ENCODE assay signal across 9 mouse cellular contexts in the genomic region with DNA sequence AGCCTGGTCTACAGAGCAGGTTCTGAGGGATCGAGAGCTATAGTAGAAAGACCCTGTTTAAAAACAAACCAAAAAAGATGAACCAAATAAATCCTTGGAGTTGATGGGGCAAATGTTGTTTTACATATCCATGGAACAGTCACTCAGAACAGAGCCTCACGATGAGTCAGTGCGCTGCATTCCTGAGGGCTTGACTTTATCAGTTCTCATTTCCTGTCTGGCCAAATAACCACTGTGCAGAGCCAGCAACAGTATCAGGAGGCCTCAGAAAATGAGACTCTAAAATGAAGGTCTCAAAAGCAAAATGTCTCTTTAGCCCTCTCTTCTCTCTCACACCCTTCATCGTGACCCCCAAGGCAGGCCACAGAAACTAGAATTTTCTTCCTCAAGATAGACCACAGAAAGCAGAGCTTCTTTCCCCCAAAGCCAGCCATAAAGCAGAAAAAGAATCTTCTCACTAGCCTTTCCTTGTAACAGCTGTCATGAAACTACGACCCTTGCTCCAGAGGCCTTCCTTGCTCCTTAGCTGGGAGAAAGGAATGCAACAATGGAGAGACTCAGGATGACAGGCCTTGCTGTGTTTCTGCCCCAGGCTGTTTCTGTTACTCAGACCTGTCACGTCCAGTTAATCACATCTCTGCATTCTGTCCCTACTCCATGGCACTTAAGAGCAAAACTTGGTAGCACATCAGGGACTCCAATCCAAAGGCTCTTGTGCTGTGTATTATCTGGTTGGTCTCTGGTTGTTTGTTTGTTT. TPM values are rescaled to one million over a fixed set of nuclear protein-coding genes. Genes with fewer than 3 reads are reported as not detected.
DNase-seq lines count a peak whose midpoint lies in the region; ATAC-seq and TF ChIP-seq lines count a peak whose summit lies in the region.
"Had no signal": no experiment of that assay in that cellular context is flagged by ENCODE, and none has a peak within 500 bp of the region (broad histone marks: within the 10 kb centered on the region; RNA-seq: fewer than 3 reads in every experiment).

No protein-coding gene starts in this region.

- no peak for ATAC-seq in midbrain, embryonic 13.5 days
- ATAC-seq in midbrain, embryonic 14.5 days (ENCODE audit: low FRiP score, low TSS enrichment): no peak
- no peak for ATAC-seq in forebrain, embryonic 16.5 days
- no peak for ATAC-seq in midbrain, embryonic 15.5 days (replicated peaks)

- H3K36me3 ChIP-seq in midbrain, embryonic 13.5 days: no peaks in the 10 kb centered on the region
- no peaks in the 10 kb centered on the region for H3K36me3 ChIP-seq in midbrain, embryonic 14.5 days (ENCODE audit: control insufficient read depth, insufficient read depth, low read length)
- no peaks in the 10 kb centered on the region for H3K36me3 ChIP-seq in small intestine, adult 2 months (ENCODE audit: control insufficient read depth, insufficient read depth, low read length)
- no peaks in the 10 kb centered on the region for H3K36me3 ChIP-seq in forebrain, embryonic 16.5 days (ENCODE audit: control insufficient read depth, insufficient read depth)
- H3K36me3 ChIP-seq in midbrain, embryonic 15.5 days (replicated peaks): no peaks in the 10 kb centered on the region

- no peak for TF ChIP-seq CTCF in small intestine, adult 2 months (IDR thresholded peaks at IDR 0.05; ENCODE audit: extremely low read depth, insufficient read length, insufficient replicate concordance, low read depth, low read length)

- 0 out of 2 replicates have a peak overlapping the region, but pooled peaks have one; percentile 16 for H3K9ac ChIP-seq in midbrain, embryonic 13.5 days (replicated peaks)
- no peak overlapping the region for H3K9ac ChIP-seq in midbrain, embryonic 14.5 days (replicated peaks; ENCODE audit: low read length)
- H3K9ac ChIP-seq in forebrain, embryonic 16.5 days (replicated peaks; ENCODE audit: low read depth, low read length): no peak overlapping the region
- H3K9ac ChIP-seq in midbrain, embryonic 15.5 days: no peak overlapping the region

- 68% methylated on average over 6 of the region's 6 CpGs for WGBS in midbrain, embryonic 13.5 days
- 70% methylated on average over 6 of the region's 6 CpGs for WGBS in midbrain, embryonic 14.5 days
- 56% methylated on average over 6 of the region's 6 CpGs for WGBS in small intestine, adult 2 months
- 71% methylated on average over 6 of the region's 6 CpGs for WGBS in forebrain, embryonic 16.5 days
- WGBS in midbrain, embryonic 15.5 days: 67% methylated on average over 6 of the region's 6 CpGs

- H3K27ac ChIP-seq in midbrain, embryonic 13.5 days: no peak overlapping the region
- no peak overlapping the region for H3K27ac ChIP-seq in midbrain, embryonic 14.5 days (replicated peaks; ENCODE audit: low read depth, low read length)
- H3K27ac ChIP-seq in small intestine, adult 2 months (ENCODE audit: insufficient read depth, low read depth, low read length): 0 out of 2 replicates have a peak overlapping the region, but pooled peaks have one; percentile 4
- no peak overlapping the region for H3K27ac ChIP-seq in forebrain, embryonic 16.5 days (ENCODE audit: low read length)
- no peak overlapping the region for H3K27ac ChIP-seq in midbrain, embryonic 15.5 days

- H3K4me3 ChIP-seq in midbrain, embryonic 13.5 days (replicated peaks): no peak overlapping the region
- H3K4me3 ChIP-seq in midbrain, embryonic 14.5 days (replicated peaks; ENCODE audit: low read depth, low read length): no peak overlapping the region
- no peak overlapping the region for H3K4me3 ChIP-seq in small intestine, adult 2 months (ENCODE audit: low read depth, low read length)
- no peak overlapping the region for H3K4me3 ChIP-seq in forebrain, embryonic 16.5 days (replicated peaks; ENCODE audit: low read length)
- no peak overlapping the region for H3K4me3 ChIP-seq in midbrain, embryonic 15.5 days

- intact Hi-C loops in heart, postnatal 25 days (cut with DNase I): no loop called here

- H3K4me2 ChIP-seq in midbrain, embryonic 13.5 days (replicated peaks): no peak overlapping the region
- no peak overlapping the region for H3K4me2 ChIP-seq in midbrain, embryonic 14.5 days (ENCODE audit: low read length)
- H3K4me2 ChIP-seq in forebrain, embryonic 16.5 days (ENCODE audit: low read length): no peak overlapping the region
- no peak overlapping the region for H3K4me2 ChIP-seq in midbrain, embryonic 15.5 days

- no peak for DNase-seq in midbrain, embryonic 14.5 days
- DNase-seq in embryo, embryonic 11 days: peak; percentile 23
- peak; percentile 46 for DNase-seq in heart, postnatal 25 days (ENCODE audit: low spot score)
- no peak for DNase-seq in thymus, postnatal 14 days
- DNase-seq: gastrocnemius, postnatal 14 days had no signal

- H3K27me3 ChIP-seq in midbrain, embryonic 13.5 days: 0 out of 2 replicates have a peak, but pooled peaks cover 2% of the 10 kb centered on the region
- no peaks in the 10 kb centered on the region for H3K27me3 ChIP-seq in midbrain, embryonic 14.5 days (ENCODE audit: control insufficient read depth, insufficient read depth, low read length)
- 0 out of 2 replicates have a peak, but pooled peaks cover 3% of the 10 kb centered on the region for H3K27me3 ChIP-seq in small intestine, adult 2 months (ENCODE audit: control insufficient read depth, insufficient read depth, low read length)
- H3K27me3 ChIP-seq in forebrain, embryonic 16.5 days (replicated peaks; ENCODE audit: control insufficient read depth, insufficient read depth, low read length): no peaks in the 10 kb centered on the region
- H3K27me3 ChIP-seq in midbrain, embryonic 15.5 days (replicated peaks): no peaks in the 10 kb centered on the region

- H3K9me3 ChIP-seq in midbrain, embryonic 13.5 days: no peaks in the 10 kb centered on the region
- no peaks in the 10 kb centered on the region for H3K9me3 ChIP-seq in midbrain, embryonic 14.5 days (ENCODE audit: control insufficient read depth, low read length)
- H3K9me3 ChIP-seq in forebrain, embryonic 16.5 days (ENCODE audit: control insufficient read depth, low read length): no peaks in the 10 kb centered on the region
- H3K9me3 ChIP-seq in midbrain, embryonic 15.5 days: no peaks in the 10 kb centered on the region

- TF ChIP-seq POLR2A in small intestine, adult 2 months (IDR thresholded peaks at IDR 0.05; ENCODE audit: low read depth, low read length): no peak

- H3K4me1 ChIP-seq in midbrain, embryonic 13.5 days (replicated peaks): peaks cover 1% of the 10 kb centered on the region
- H3K4me1 ChIP-seq in midbrain, embryonic 14.5 days (ENCODE audit: control insufficient read depth, insufficient read depth, low read length): 0 out of 2 replicates have a peak, but pooled peaks cover 3% of the 10 kb centered on the region
- H3K4me1 ChIP-seq in small intestine, adult 2 months (ENCODE audit: control insufficient read depth, insufficient read depth, insufficient read length, low read length): no peaks in the 10 kb centered on the region
- H3K4me1 ChIP-seq in forebrain, embryonic 16.5 days (replicated peaks; ENCODE audit: control insufficient read depth, insufficient read depth, low read length): no peaks in the 10 kb centered on the region
- H3K4me1 ChIP-seq in midbrain, embryonic 15.5 days: peaks cover 3% of the 10 kb centered on the region; the same call in 1 of the 2 replicates

RNA-seq across cellular contexts. Expression of a gene that starts 5.7 kb away (rescaled TPM):
- 56.1 and 58.6 TPM in 2 replicates for polyA plus RNA-seq in midbrain, embryonic 13.5 days (2015; fragmentation: Nextera tagmentation; extraction: Ambion mirVana)
- 60.0 and 65.8 TPM in 2 replicates for polyA plus RNA-seq in midbrain, embryonic 14.5 days (2014; fragmentation: Nextera tagmentation; extraction: Ambion mirVana)
- 1 to 10 TPM; 4.1 to 4.6 TPM for total RNA-seq in heart, postnatal 25 days (2021)
- 3.2 and 3.7 TPM in 2 replicates for polyA plus RNA-seq in small intestine, adult 2 months (2012; rRNA removed)
- 47.0 and 49.5 TPM in 2 replicates for polyA plus RNA-seq in forebrain, embryonic 16.5 days (2015; fragmentation: Nextera tagmentation; extraction: Ambion mirVana)
- 50.1 and 51.1 TPM in 2 replicates for polyA plus RNA-seq in midbrain, embryonic 15.5 days (2015; fragmentation: Nextera tagmentation; extraction: Ambion mirVana)

RNA-seq across cellular contexts. Expression of a gene that starts 15.2 kb away (rescaled TPM):
- 17.1 and 18.8 TPM in 2 replicates for polyA plus RNA-seq in midbrain, embryonic 13.5 days (2015; fragmentation: Nextera tagmentation; extraction: Ambion mirVana)
- 17.8 and 20.5 TPM in 2 replicates for polyA plus RNA-seq in midbrain, embryonic 14.5 days (2014; fragmentation: Nextera tagmentation; extraction: Ambion mirVana)
- total RNA-seq in heart, postnatal 25 days (2021): 1 to 10 TPM; 9.5 to 10.0 TPM
- 18.1 and 31.6 TPM in 2 replicates for polyA plus RNA-seq in small intestine, adult 2 months (2012; rRNA removed)
- 21.0 and 22.6 TPM in 2 replicates for polyA plus RNA-seq in forebrain, embryonic 16.5 days (2015; fragmentation: Nextera tagmentation; extraction: Ambion mirVana)
- 24.1 and 25.0 TPM in 2 replicates for polyA plus RNA-seq in midbrain, embryonic 15.5 days (2015; fragmentation: Nextera tagmentation; extraction: Ambion mirVana)

RNA-seq across cellular contexts. Expression of a gene that starts 15.4 kb away (rescaled TPM):
- 51.3 and 52.2 TPM in 2 replicates for polyA plus RNA-seq in midbrain, embryonic 13.5 days (2015; fragmentation: Nextera tagmentation; extraction: Ambion mirVana)
- 42.1 and 44.3 TPM in 2 replicates for polyA plus RNA-seq in midbrain, embryonic 14.5 days (2014; fragmentation: Nextera tagmentation; extraction: Ambion mirVana)
- 1 to 10 TPM; 2.9 to 3.0 TPM for total RNA-seq in heart, postnatal 25 days (2021)
- polyA plus RNA-seq in small intestine, adult 2 months (2012; rRNA removed): 3.1 and 3.4 TPM in 2 replicates
- polyA plus RNA-seq in forebrain, embryonic 16.5 days (2015; fragmentation: Nextera tagmentation; extraction: Ambion mirVana): 33.9 and 37.5 TPM in 2 replicates
- 38.8 and 43.6 TPM in 2 replicates for polyA plus RNA-seq in midbrain, embryonic 15.5 days (2015; fragmentation: Nextera tagmentation; extraction: Ambion mirVana)

RNA-seq across cellular contexts. Expression of a gene that starts 35.8 kb away (rescaled TPM):
- polyA plus RNA-seq in midbrain, embryonic 13.5 days (2015; fragmentation: Nextera tagmentation; extraction: Ambion mirVana): 63.3 and 63.5 TPM in 2 replicates
- 67.6 and 69.6 TPM in 2 replicates for polyA plus RNA-seq in midbrain, embryonic 14.5 days (2014; fragmentation: Nextera tagmentation; extraction: Ambion mirVana)
- 10 to 100 TPM; 71.6 to 72.2 TPM for total RNA-seq in heart, postnatal 25 days (2021)
- 10.3 and 17.1 TPM in 2 replicates for polyA plus RNA-seq in small intestine, adult 2 months (2012; rRNA removed)
- 66.2 and 68.6 TPM in 2 replicates for polyA plus RNA-seq in forebrain, embryonic 16.5 days (2015; fragmentation: Nextera tagmentation; extraction: Ambion mirVana)
- polyA plus RNA-seq in midbrain, embryonic 15.5 days (2015; fragmentation: Nextera tagmentation; extraction: Ambion mirVana): 61.0 and 64.5 TPM in 2 replicates

RNA-seq across cellular contexts. Expression of a gene that starts 36.7 kb away (rescaled TPM):
- 56.9 and 57.8 TPM in 2 replicates for polyA plus RNA-seq in midbrain, embryonic 13.5 days (2015; fragmentation: Nextera tagmentation; extraction: Ambion mirVana)
- 52.9 and 66.0 TPM in 2 replicates for polyA plus RNA-seq in midbrain, embryonic 14.5 days (2014; fragmentation: Nextera tagmentation; extraction: Ambion mirVana)
- 10 to 100 TPM; 24.8 to 28.4 TPM for total RNA-seq in heart, postnatal 25 days (2021)
- 11.1 and 24.9 TPM in 2 replicates for polyA plus RNA-seq in small intestine, adult 2 months (2012; rRNA removed)
- polyA plus RNA-seq in forebrain, embryonic 16.5 days (2015; fragmentation: Nextera tagmentation; extraction: Ambion mirVana): 58.4 and 59.3 TPM in 2 replicates
- polyA plus RNA-seq in midbrain, embryonic 15.5 days (2015; fragmentation: Nextera tagmentation; extraction: Ambion mirVana): 53.4 and 58.9 TPM in 2 replicates

Comparison
In these comparisons a context has a peak if more than half of its experiments do, and no peak if none do; other contexts are left out.
1. DNase-seq: peak in embryo, embryonic 11 days (single experiment) and heart, postnatal 25 days (single experiment); none in midbrain, embryonic 14.5 days (single experiment) and thymus, postnatal 14 days (single experiment).
2. RNA of a gene that starts 5.7 kb away (polyA plus RNA-seq): 60.0 to 65.8 TPM in midbrain, embryonic 14.5 days, 56.1 to 58.6 TPM in midbrain, embryonic 13.5 days, 50.1 to 51.1 TPM in midbrain, embryonic 15.5 days and 47.0 to 49.5 TPM in forebrain, embryonic 16.5 days; 3.2 to 3.7 TPM in small intestine, adult 2 months; every median in the first group is over 10 times any median in the second.